Mouse (Mus musculus) bone marrow macrophage, adult 2 months (primary cell): ENCODE measurements around the gene Alkbh2.

Experiments
- CTCF ChIP-seq: IDR thresholded peaks from 2 replicates; pipeline ENCODE4 v1.5.1; 2012; ENCODE audit warnings: low read depth, mild to moderate bottlenecking, low read length, moderate library complexity
- POLR2A ChIP-seq: IDR thresholded peaks from 2 replicates; pipeline ENCODE4 v1.6.1; 2012; ENCODE audit warnings: mild to moderate bottlenecking, low read depth, low read length, borderline replicate concordance

- no peak for TF ChIP-seq CTCF
- no peak for TF ChIP-seq POLR2A
Measured at GRCm38 (mm10) chr5:114147043-114147972, 19.3 kb upstream of the Alkbh2 start.
